Mouse (Mus musculus): ENCODE measurements around the gene Gm21987. TPM values are rescaled to one million over a fixed set of nuclear protein-coding genes. Genes with fewer than 3 reads are reported as not detected.

Gene Gm21987
- total and polyA plus RNA-seq, 3 experiments = 0.42 TPM; not detected in 2

DNA sequence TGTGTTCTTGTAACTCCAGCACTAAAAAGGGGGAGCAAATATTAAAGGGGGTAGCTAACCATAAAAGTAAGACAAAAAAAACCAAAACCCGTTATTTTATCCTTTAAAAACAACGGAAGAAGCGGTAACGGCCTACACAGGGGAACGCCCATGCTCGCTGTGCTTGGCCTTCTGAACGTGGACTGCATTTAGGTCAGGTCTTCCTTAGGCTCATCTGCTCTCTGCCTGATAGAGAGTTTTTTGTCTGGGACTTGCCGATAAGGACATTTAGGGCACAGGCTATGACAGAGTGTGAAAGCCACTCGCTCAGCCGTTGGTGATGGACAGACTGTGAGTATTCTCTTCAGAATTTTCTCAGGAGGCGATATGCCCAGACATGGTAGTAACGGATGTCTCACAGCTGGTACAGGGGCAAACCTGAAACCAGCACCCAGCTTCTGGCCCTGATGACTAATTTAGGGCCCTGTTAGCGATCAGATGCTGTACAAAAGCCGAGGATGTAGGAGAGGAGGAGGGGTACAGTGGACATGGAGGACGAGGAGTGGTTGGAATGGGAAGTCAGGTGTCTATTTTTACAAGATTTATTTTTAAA is 25.0 kb downstream of the Gm21987 start (continued):
- 0 out of 2 replicates have a peak, but pooled peaks have one; percentile 22 for TF ChIP-seq MAZ (IDR thresholded peaks at IDR 0.05; ENCODE audit: low read depth, low read length)

DNA sequence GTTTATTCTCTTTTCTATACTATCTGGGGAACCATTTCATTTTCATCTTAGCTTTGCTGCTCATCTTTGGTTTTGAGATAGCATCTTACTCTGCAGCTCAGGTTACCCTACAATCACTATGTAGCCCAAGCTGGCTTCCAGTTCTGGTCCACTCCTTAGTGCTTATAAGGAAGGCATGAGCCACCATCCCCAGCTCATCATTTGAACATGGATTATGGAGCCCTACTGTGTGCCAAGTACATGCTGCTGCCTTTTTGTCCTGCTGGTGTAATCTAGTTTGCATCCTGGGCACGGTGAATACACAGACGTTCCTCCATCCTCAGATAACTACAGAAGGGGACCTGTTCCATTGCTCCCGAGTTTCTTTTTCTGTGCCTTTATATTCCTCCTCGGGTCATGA is 26.0 kb downstream of the Gm21987 start:
- in situ Hi-C loops (cut with MboI; ENCODE audit: low pct_ligation_motif_present, low pct_unique_long_range_greater_than_20kb, low sequenced_read_pairs) (no loop called here), dilution Hi-C loops (cut with MboI; ENCODE audit: extremely low pct_ligation_motif_present, extremely low pct_unique_long_range_greater_than_20kb, low sequenced_read_pairs) (no loop called here)
- no peaks in the 10 kb centered on the region for H3K9me3 ChIP-seq (replicated peaks; ENCODE audit: low read length)
- H3K27me3 ChIP-seq (replicated peaks) = peaks cover 2% of the 10 kb centered on the region
- H3K4me2 ChIP-seq (ENCODE audit: insufficient read depth, low read depth, poor library complexity, severe bottlenecking) = peak overlapping the region; percentile 18; the same call in 1 of the 2 replicates
- H3K36me3 ChIP-seq (replicated peaks in 1 of 2; ENCODE audit: control insufficient read depth in 1 of 2, insufficient read depth in 1 of 2, low read length in 1 of 2) = peaks cover 0 to 2% of the 10 kb centered on the region in 2 experiments
- DNase-seq (ENCODE audit: extremely low read depth) = no peak
- H3K27ac ChIP-seq (ENCODE audit: insufficient read depth, low read depth) = peak overlapping the region; percentile 31
- TF ChIP-seq ZKSCAN1 (IDR thresholded peaks at IDR 0.05; ENCODE audit: borderline replicate concordance, low read depth, low read length) = peak; percentile 88
- TF ChIP-seq ZNF384 (IDR thresholded peaks at IDR 0.05; ENCODE audit: low read depth, low read length) = no peak
- no peak overlapping the region for H3K4me3 ChIP-seq (replicated peaks in 1 of 3; ENCODE audit: low read depth in 2 of 3, low read length in 2 of 3, poor library complexity in 1 of 3)
- no peaks in the 10 kb centered on the region for H3K79me2 ChIP-seq (replicated peaks; ENCODE audit: control insufficient read depth, extremely low read depth, insufficient read depth, poor library complexity, severe bottlenecking)
- H3K9ac ChIP-seq (ENCODE audit: insufficient read depth, low read depth) = no peak overlapping the region
- peaks cover 70 to 77% of the 10 kb centered on the region in 2 experiments for H3K4me1 ChIP-seq (ENCODE audit: control insufficient read depth in 1 of 2, insufficient read depth in 2 of 2)

DNA sequence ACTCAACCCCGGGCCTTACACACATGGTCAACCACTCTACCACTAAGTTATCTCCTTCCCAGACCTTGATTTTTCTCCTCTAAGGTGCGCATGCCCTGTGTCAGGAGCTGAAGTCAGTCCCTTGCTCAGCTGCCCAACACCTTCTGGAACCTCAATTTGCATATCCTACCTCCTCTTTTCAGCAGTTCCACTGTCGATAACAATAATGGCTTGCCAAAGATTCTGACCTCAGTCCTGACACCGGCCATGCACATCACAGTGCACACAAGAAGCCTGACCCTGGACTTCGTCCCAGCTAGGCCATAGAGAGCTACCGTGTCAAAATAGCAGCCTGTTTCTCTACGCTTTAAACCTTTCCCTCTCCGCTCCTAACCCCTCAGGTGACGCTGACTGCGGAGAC is 26.6 kb downstream of the Gm21987 start:
- in situ Hi-C loops (cut with MboI; ENCODE audit: low pct_ligation_motif_present, low pct_unique_long_range_greater_than_20kb, low sequenced_read_pairs) = no loop called here
- H3K4me2 ChIP-seq (ENCODE audit: insufficient read depth, low read depth, poor library complexity, severe bottlenecking) = peak overlapping the region; percentile 18; the same call in 1 of the 2 replicates
- no peak for DNase-seq (ENCODE audit: extremely low read depth)
- no peak overlapping the region for H3K4me3 ChIP-seq (replicated peaks in 1 of 3; ENCODE audit: low read depth in 2 of 3, low read length in 2 of 3, poor library complexity in 1 of 3)
- H3K27ac ChIP-seq (ENCODE audit: insufficient read depth, low read depth) = peak overlapping the region; percentile 18
- peaks cover 2% of the 10 kb centered on the region for H3K27me3 ChIP-seq (replicated peaks)
- no peak overlapping the region for H3K9ac ChIP-seq (ENCODE audit: insufficient read depth, low read depth)
- no peaks in the 10 kb centered on the region for H3K79me2 ChIP-seq (replicated peaks; ENCODE audit: control insufficient read depth, extremely low read depth, insufficient read depth, poor library complexity, severe bottlenecking)
- H3K36me3 ChIP-seq (replicated peaks in 1 of 2; ENCODE audit: control insufficient read depth in 1 of 2, insufficient read depth in 1 of 2, low read length in 1 of 2) = peaks cover 0 to under 1% of the 10 kb centered on the region in 2 experiments
- peaks cover 70 to 78% of the 10 kb centered on the region in 2 experiments for H3K4me1 ChIP-seq (ENCODE audit: control insufficient read depth in 1 of 2, insufficient read depth in 2 of 2)
- H3K9me3 ChIP-seq (replicated peaks; ENCODE audit: low read length) = no peaks in the 10 kb centered on the region
- dilution Hi-C loops (cut with MboI; ENCODE audit: extremely low pct_ligation_motif_present, extremely low pct_unique_long_range_greater_than_20kb, low sequenced_read_pairs) = no loop called here
- TF ChIP-seq ZC3H11A (IDR thresholded peaks at IDR 0.05; ENCODE audit: low read depth, low read length) (no peak), EP300 (IDR thresholded peaks at IDR 0.05; ENCODE audit: low read length) (peak; percentile 52; the same call in 1 of the 2 replicates), CTCF (conservative IDR thresholded peaks at IDR 0.05 in 1 of 2, IDR thresholded peaks at IDR 0.05 in 1 of 2; ENCODE audit: low read depth in 2 of 2, low read length in 2 of 2) (no peak), ZKSCAN1 (IDR thresholded peaks at IDR 0.05; ENCODE audit: borderline replicate concordance, low read depth, low read length) (no peak), SIN3A (IDR thresholded peaks at IDR 0.05; ENCODE audit: low read length) (no peak), GABPA (IDR thresholded peaks at IDR 0.05; ENCODE audit: insufficient replicate concordance, low read depth, low read length) (no peak), JUND (conservative IDR thresholded peaks at IDR 0.05; ENCODE audit: low read depth, low read length) (no peak), POLR2A (IDR thresholded peaks at IDR 0.05; ENCODE audit: low read depth, low read length) (no peak), MEF2A (IDR thresholded peaks at IDR 0.05; ENCODE audit: borderline replicate concordance, low read depth, low read length) (peak; percentile 40; the same call in 1 of the 2 replicates), USF1 (IDR thresholded peaks at IDR 0.05; ENCODE audit: low read depth, low read length) (no peak), UBTF (IDR thresholded peaks at IDR 0.05; ENCODE audit: low read depth, low read length) (no peak), MAFK (IDR thresholded peaks at IDR 0.05; ENCODE audit: insufficient replicate concordance, low read length) (no peak), USF2 (conservative IDR thresholded peaks at IDR 0.05; ENCODE audit: low read depth, low read length) (no peak), RCOR1 (conservative IDR thresholded peaks at IDR 0.05; ENCODE audit: low read depth, low read length) (no peak), HCFC1 (IDR thresholded peaks at IDR 0.05; ENCODE audit: low read depth, low read length) (0 out of 2 replicates have a peak, but pooled peaks have one; percentile 22), POLR2AphosphoS2 (IDR thresholded peaks at IDR 0.05; ENCODE audit: low read depth, low read length) (no peak), ELF1 (IDR thresholded peaks at IDR 0.05; ENCODE audit: low read depth, low read length) (0 out of 2 replicates have a peak, but pooled peaks have one; percentile 11), ZMIZ1 (IDR thresholded peaks at IDR 0.05; ENCODE audit: low read depth, low read length) (no peak), E2F4 (IDR thresholded peaks at IDR 0.05; ENCODE audit: insufficient replicate concordance, low read depth, low read length) (no peak), TCF12 (IDR thresholded peaks at IDR 0.05; ENCODE audit: low read depth, low read length) (peak; percentile 67), RAD21 (IDR thresholded peaks at IDR 0.05; ENCODE audit: low read depth, low read length) (no peak), ZNF384 (IDR thresholded peaks at IDR 0.05; ENCODE audit: low read depth, low read length) (no peak), NRF1 (IDR thresholded peaks at IDR 0.05; ENCODE audit: low read depth, low read length) (peak; percentile 88), CHD1 (IDR thresholded peaks at IDR 0.05; ENCODE audit: low read depth, low read length) (no peak), PAX5 (IDR thresholded peaks at IDR 0.05; ENCODE audit: low read length) (no peak), JUN (IDR thresholded peaks at IDR 0.05; ENCODE audit: insufficient read depth, low read depth, low read length) (no peak), MAZ (IDR thresholded peaks at IDR 0.05; ENCODE audit: low read depth, low read length) (0 out of 2 replicates have a peak, but pooled peaks have one; percentile 40), MAX (IDR thresholded peaks at IDR 0.05; ENCODE audit: low read length) (peak; percentile 49; the same call in 1 of the 2 replicates), SMC3 (IDR thresholded peaks at IDR 0.05; ENCODE audit: low read depth, low read length) (no peak)

Measured in CH12.LX (cell line).